Mouse (Mus musculus) lung, adult 2 months (tissue): ENCODE data around the gene Dennd4c.

Experiments
- CTCF ChIP-seq: fragments of 200-500 bp; IDR thresholded peaks from 2 replicates; pipeline ENCODE4 v1.5.1; 2011; ENCODE audit warnings: mild to moderate bottlenecking, low read length, control low read depth; ENCODE audit not compliant: insufficient read depth
- POLR2A ChIP-seq: fragments of 200-500 bp; IDR thresholded peaks from 2 replicates; pipeline ENCODE4 v1.6.1; 2011; ENCODE audit warnings: low read depth, mild to moderate bottlenecking, control low read depth, low read length, borderline replicate concordance; ENCODE audit errors: extremely low read depth

GRCm38 (mm10) chr4:86845384-86845783, 97.0 kb downstream of the Dennd4c start:
- TF ChIP-seq CTCF, result no peak
- no peak for TF ChIP-seq POLR2A
